Mouse (Mus musculus): ENCODE results near the gene Rgs6.

The Rgs6 gene

GRCm38 (mm10) chr12:82855333-82856107, 267.4 kb downstream of the Rgs6 start:
- DNase-seq (ENCODE audit: low spot score) = no peak

- DNase-seq (ENCODE audit: low spot score) = no peak
These were observed 277.6 kb downstream of the Rgs6 start for GRCm38 (mm10) chr12:82865686-82866085.

GRCm38 (mm10) chr12:82880711-82881110, 292.6 kb downstream of the Rgs6 start:
- DNase-seq (ENCODE audit: low spot score) = no peak

GRCm38 (mm10) chr12:82883079-82883478, 295.0 kb downstream of the Rgs6 start:
- no peak for DNase-seq (ENCODE audit: low spot score)

- no peak for DNase-seq (ENCODE audit: low spot score)
These were observed 307.1 kb downstream of the Rgs6 start for GRCm38 (mm10) chr12:82894971-82895838.

- no peak for DNase-seq (ENCODE audit: low spot score)
These were observed 317.7 kb downstream of the Rgs6 start for GRCm38 (mm10) chr12:82905773-82906172.

GRCm38 (mm10) chr12:82910846-82911245, 322.8 kb downstream of the Rgs6 start:
- no peak for DNase-seq (ENCODE audit: low spot score)

- no peak for DNase-seq (ENCODE audit: low spot score)
These were observed 326.0 kb downstream of the Rgs6 start for GRCm38 (mm10) chr12:82914127-82914526.

GRCm38 (mm10) chr12:82920146-82920545, 332.1 kb downstream of the Rgs6 start:
- DNase-seq (ENCODE audit: low spot score) = no peak

- no peak for DNase-seq (ENCODE audit: low spot score)
These were observed 333.4 kb downstream of the Rgs6 start for GRCm38 (mm10) chr12:82921287-82922015.

GRCm38 (mm10) chr12:82922856-82923506, 334.9 kb downstream of the Rgs6 start:
- no peak for DNase-seq (ENCODE audit: low spot score)

GRCm38 (mm10) chr12:82932706-82933461, 344.8 kb downstream of the Rgs6 start:
- DNase-seq (ENCODE audit: low spot score) = no peak

- DNase-seq (ENCODE audit: low spot score) = no peak
These were observed 347.1 kb downstream of the Rgs6 start for GRCm38 (mm10) chr12:82935121-82935762.

- DNase-seq (ENCODE audit: low spot score) = no peak
These were observed 347.7 kb downstream of the Rgs6 start for GRCm38 (mm10) chr12:82935767-82936166.

- no peak for DNase-seq (ENCODE audit: low spot score)
These were observed 352.4 kb downstream of the Rgs6 start for GRCm38 (mm10) chr12:82940461-82940860.

GRCm38 (mm10) chr12:82946507-82946906, 358.4 kb downstream of the Rgs6 start:
- peak; percentile 29 for DNase-seq (ENCODE audit: low spot score)

- no peak for DNase-seq (ENCODE audit: low spot score)
These were observed 373.0 kb downstream of the Rgs6 start for GRCm38 (mm10) chr12:82961111-82961510.

- no peak for DNase-seq (ENCODE audit: low spot score)
These were observed 373.8 kb downstream of the Rgs6 start for GRCm38 (mm10) chr12:82961852-82962251.

GRCm38 (mm10) chr12:82970521-82971105, 382.5 kb downstream of the Rgs6 start:
- no peak for DNase-seq (ENCODE audit: low spot score)

GRCm38 (mm10) chr12:82971176-82971575, 383.1 kb downstream of the Rgs6 start:
- no peak for DNase-seq (ENCODE audit: low spot score)
